Mouse (Mus musculus): ENCODE results near the gene Spaca1. TPM values are rescaled to one million over a fixed set of nuclear protein-coding genes. Genes with fewer than 3 reads are reported as not detected.
A peak's percentile ranks its signal among the peaks of the same experiment; 100 is the strongest.
"Not testable (repeated sequence)": the region's sequence is repeated elsewhere in the genome, so short reads cannot be mapped to it uniquely, and the experiment has no call there.

Spaca1 gene
- polyA plus RNA-seq (2014; fragmentation: Nextera tagmentation; extraction: Ambion mirVana), result 5.2 and 5.6 TPM in 2 replicates

GRCm38 (mm10) chr4:34049571-34050255 lies at the start of gene Spaca1:
Gene Spaca1 (minus strand): TSS chr4:34050191.
- Histone ChIP-seq H3K9me3 (ENCODE audit: control insufficient read depth, low read length) (peaks cover 4% of the 10 kb centered on the region; the same call in 1 of the 2 replicates), H3K36me3 (ENCODE audit: control insufficient read depth, insufficient read depth, low read length) (no peaks in the 10 kb centered on the region), H3K4me3 (ENCODE audit: low read depth, low read length) (peak within 1 kb of the TSS; percentile 33), H3K27ac (replicated peaks; ENCODE audit: low read depth, low read length) (no peak within 1 kb of the TSS), H3K4me1 (ENCODE audit: control insufficient read depth, insufficient read depth, low read length) (no peaks in the 10 kb centered on the region), H3K27me3 (replicated peaks; ENCODE audit: control insufficient read depth, insufficient read depth, low read length) (no peaks in the 10 kb centered on the region), H3K4me2 (ENCODE audit: low read depth, low read length) (peak within 1 kb of the TSS; percentile 61), H3K9ac (ENCODE audit: low read depth, low read length) (peak within 1 kb of the TSS; percentile 67)
- DNase-seq (ENCODE audit: low spot score), result peak; percentile 8
- 37% methylated on average over 40 of the region's 46 CpGs for WGBS
- ATAC-seq (ENCODE audit: low read depth), result no peak

DNA sequence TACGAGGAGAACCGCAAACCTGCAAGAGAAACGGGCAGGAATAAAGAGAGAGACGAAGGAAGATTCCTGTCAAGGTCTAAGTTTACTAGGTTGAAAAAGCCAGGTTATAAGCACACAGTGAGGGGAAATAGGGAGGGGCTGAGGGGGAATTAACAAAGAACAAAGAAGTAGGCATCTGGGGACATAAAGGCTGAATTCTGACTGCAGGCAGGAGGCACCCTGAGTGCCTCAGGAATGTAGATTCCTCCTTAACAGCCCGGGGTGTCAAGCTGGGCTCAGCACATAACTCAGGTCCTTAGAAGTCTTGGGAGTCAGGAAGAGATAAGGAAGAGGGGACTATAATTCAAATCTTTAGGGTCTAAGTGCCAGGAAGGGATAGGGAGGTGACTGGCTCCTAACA lies 37.3 kb upstream of the Spaca1 start:
- not testable (repeated sequence) for H3K27ac ChIP-seq (replicated peaks; ENCODE audit: low read depth, low read length); H3K4me2 ChIP-seq (ENCODE audit: low read depth, low read length); ATAC-seq (ENCODE audit: low read depth); H3K4me3 ChIP-seq (ENCODE audit: low read depth, low read length); H3K9me3 ChIP-seq (ENCODE audit: control insufficient read depth, low read length); H3K4me1 ChIP-seq (ENCODE audit: control insufficient read depth, insufficient read depth, low read length); DNase-seq (ENCODE audit: low spot score); H3K27me3 ChIP-seq (replicated peaks; ENCODE audit: control insufficient read depth, insufficient read depth, low read length); H3K36me3 ChIP-seq (ENCODE audit: control insufficient read depth, insufficient read depth, low read length); H3K9ac ChIP-seq (ENCODE audit: low read depth, low read length)
- 83% methylated on average over 5 of the region's 5 CpGs for WGBS

GRCm38 (mm10) chr4:34081064-34081463 lies 31.1 kb upstream of the Spaca1 start:
- Histone ChIP-seq H3K9ac (ENCODE audit: low read depth, low read length) (no peak overlapping the region), H3K27me3 (replicated peaks; ENCODE audit: control insufficient read depth, insufficient read depth, low read length) (no peaks in the 10 kb centered on the region), H3K4me3 (ENCODE audit: low read depth, low read length) (no peak overlapping the region), H3K27ac (replicated peaks; ENCODE audit: low read depth, low read length) (no peak overlapping the region), H3K36me3 (ENCODE audit: control insufficient read depth, insufficient read depth, low read length) (no peaks in the 10 kb centered on the region), H3K9me3 (ENCODE audit: control insufficient read depth, low read length) (no peaks in the 10 kb centered on the region), H3K4me2 (ENCODE audit: low read depth, low read length) (no peak overlapping the region), H3K4me1 (ENCODE audit: control insufficient read depth, insufficient read depth, low read length) (no peaks in the 10 kb centered on the region)
- ATAC-seq (ENCODE audit: low read depth), result no peak
- 72% methylated on average over 3 of the region's 3 CpGs for WGBS
- no peak for DNase-seq (ENCODE audit: low spot score)

GRCm38 (mm10) chr4:34069002-34069401 lies 19.0 kb upstream of the Spaca1 start:
- no peaks in the 10 kb centered on the region for H3K36me3 ChIP-seq (ENCODE audit: control insufficient read depth, insufficient read depth, low read length)
- no peak overlapping the region for H3K9ac ChIP-seq (ENCODE audit: low read depth, low read length)
- no peak overlapping the region for H3K27ac ChIP-seq (replicated peaks; ENCODE audit: low read depth, low read length)
- no peak for DNase-seq (ENCODE audit: low spot score)
- H3K4me1 ChIP-seq (ENCODE audit: control insufficient read depth, insufficient read depth, low read length), result no peaks in the 10 kb centered on the region
- no peak for ATAC-seq (ENCODE audit: low read depth)
- WGBS, result 70% methylated on average over 3 of the region's 5 CpGs
- no peaks in the 10 kb centered on the region for H3K27me3 ChIP-seq (replicated peaks; ENCODE audit: control insufficient read depth, insufficient read depth, low read length)
- H3K4me3 ChIP-seq (ENCODE audit: low read depth, low read length), result no peak overlapping the region
- no peaks in the 10 kb centered on the region for H3K9me3 ChIP-seq (ENCODE audit: control insufficient read depth, low read length)
- H3K4me2 ChIP-seq (ENCODE audit: low read depth, low read length), result no peak overlapping the region

DNA sequence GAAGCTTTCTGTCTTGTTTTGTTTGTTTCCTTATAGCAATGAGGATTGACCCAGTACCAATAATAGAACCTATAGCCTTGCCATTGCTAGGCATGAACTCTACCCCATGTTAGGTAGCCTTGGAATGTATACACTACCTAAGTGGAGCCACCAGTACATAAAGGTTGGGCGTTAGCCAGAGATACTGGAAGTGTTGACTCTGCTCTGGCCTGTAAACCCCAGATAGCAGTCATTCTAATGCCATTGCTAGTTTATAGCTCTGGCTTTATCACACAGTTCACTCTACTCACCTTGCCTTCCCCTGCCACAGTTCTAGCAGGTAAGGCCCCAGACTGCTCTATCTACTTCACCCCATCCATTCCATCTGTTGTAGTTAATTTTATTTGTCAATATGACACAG lies 8.3 kb upstream of the Spaca1 start:
- H3K27me3 ChIP-seq (replicated peaks; ENCODE audit: control insufficient read depth, insufficient read depth, low read length), result no peaks in the 10 kb centered on the region
- no peaks in the 10 kb centered on the region for H3K4me1 ChIP-seq (ENCODE audit: control insufficient read depth, insufficient read depth, low read length)
- H3K27ac ChIP-seq (replicated peaks; ENCODE audit: low read depth, low read length), result no peak overlapping the region
- 79% methylated on average over 1 of the region's 1 CpGs for WGBS
- H3K9me3 ChIP-seq (ENCODE audit: control insufficient read depth, low read length), result peaks cover 13% of the 10 kb centered on the region; the same call in 1 of the 2 replicates
- H3K36me3 ChIP-seq (ENCODE audit: control insufficient read depth, insufficient read depth, low read length), result no peaks in the 10 kb centered on the region
- H3K4me2 ChIP-seq (ENCODE audit: low read depth, low read length), result no peak overlapping the region
- DNase-seq (ENCODE audit: low spot score) (no peak), ATAC-seq (ENCODE audit: low read depth) (no peak)
- no peak overlapping the region for H3K4me3 ChIP-seq (ENCODE audit: low read depth, low read length)
- H3K9ac ChIP-seq (ENCODE audit: low read depth, low read length), result no peak overlapping the region

DNA sequence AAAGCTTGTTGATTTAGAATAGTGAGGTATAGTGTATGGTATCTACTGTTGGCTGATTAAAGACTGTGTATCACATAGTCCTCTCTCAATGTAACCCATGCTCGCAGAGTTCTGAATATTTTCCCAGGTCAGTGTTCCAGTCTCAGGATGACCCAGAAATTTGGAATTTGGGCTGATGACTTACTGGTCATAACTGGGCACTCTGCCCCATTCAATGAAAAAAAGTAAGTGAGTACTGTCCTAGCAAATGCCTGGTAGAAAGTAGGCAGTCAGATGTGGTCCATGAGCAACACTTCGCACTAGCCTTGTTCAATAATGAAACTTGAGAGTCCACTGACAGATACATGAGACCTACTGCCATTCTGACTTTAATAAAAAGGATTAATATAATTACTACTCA lies 23.2 kb downstream of the Spaca1 start:
- Histone ChIP-seq H3K4me2 (ENCODE audit: low read depth, low read length) (no peak overlapping the region), H3K27ac (replicated peaks; ENCODE audit: low read depth, low read length) (no peak overlapping the region), H3K36me3 (ENCODE audit: control insufficient read depth, insufficient read depth, low read length) (no peaks in the 10 kb centered on the region), H3K4me3 (ENCODE audit: low read depth, low read length) (no peak overlapping the region), H3K27me3 (replicated peaks; ENCODE audit: control insufficient read depth, insufficient read depth, low read length) (no peaks in the 10 kb centered on the region), H3K9ac (ENCODE audit: low read depth, low read length) (no peak overlapping the region), H3K4me1 (ENCODE audit: control insufficient read depth, insufficient read depth, low read length) (no peaks in the 10 kb centered on the region), H3K9me3 (ENCODE audit: control insufficient read depth, low read length) (no peaks in the 10 kb centered on the region)
- 93% methylated on average over 2 of the region's 2 CpGs for WGBS
- no peak for ATAC-seq (ENCODE audit: low read depth)
- no peak for DNase-seq (ENCODE audit: low spot score)

GRCm38 (mm10) chr4:34021456-34021855 lies 28.5 kb downstream of the Spaca1 start:
- H3K9ac ChIP-seq (ENCODE audit: low read depth, low read length), result no peak overlapping the region
- H3K9me3 ChIP-seq (ENCODE audit: control insufficient read depth, low read length), result no peaks in the 10 kb centered on the region
- ATAC-seq (ENCODE audit: low read depth), result no peak
- H3K4me2 ChIP-seq (ENCODE audit: low read depth, low read length), result no peak overlapping the region
- H3K36me3 ChIP-seq (ENCODE audit: control insufficient read depth, insufficient read depth, low read length), result no peaks in the 10 kb centered on the region
- 21% methylated on average over 2 of the region's 2 CpGs for WGBS
- no peak overlapping the region for H3K27ac ChIP-seq (replicated peaks; ENCODE audit: low read depth, low read length)
- H3K4me3 ChIP-seq (ENCODE audit: low read depth, low read length), result no peak overlapping the region
- DNase-seq (ENCODE audit: low spot score), result peak; percentile 56
- H3K27me3 ChIP-seq (replicated peaks; ENCODE audit: control insufficient read depth, insufficient read depth, low read length), result no peaks in the 10 kb centered on the region
- no peaks in the 10 kb centered on the region for H3K4me1 ChIP-seq (ENCODE audit: control insufficient read depth, insufficient read depth, low read length)

GRCm38 (mm10) chr4:33996382-33996781 lies 53.6 kb downstream of the Spaca1 start:
- no peak overlapping the region for H3K9ac ChIP-seq (ENCODE audit: low read depth, low read length)
- H3K4me3 ChIP-seq (ENCODE audit: low read depth, low read length), result no peak overlapping the region
- H3K9me3 ChIP-seq (ENCODE audit: control insufficient read depth, low read length), result no peaks in the 10 kb centered on the region
- no peak overlapping the region for H3K27ac ChIP-seq (replicated peaks; ENCODE audit: low read depth, low read length)
- ATAC-seq (ENCODE audit: low read depth), result no peak
- 0 out of 2 replicates have a peak, but pooled peaks cover 4% of the 10 kb centered on the region for H3K4me1 ChIP-seq (ENCODE audit: control insufficient read depth, insufficient read depth, low read length)
- no peaks in the 10 kb centered on the region for H3K27me3 ChIP-seq (replicated peaks; ENCODE audit: control insufficient read depth, insufficient read depth, low read length)
- no peak overlapping the region for H3K4me2 ChIP-seq (ENCODE audit: low read depth, low read length)
- no peak for DNase-seq (ENCODE audit: low spot score)
- no peaks in the 10 kb centered on the region for H3K36me3 ChIP-seq (ENCODE audit: control insufficient read depth, insufficient read depth, low read length)

DNA sequence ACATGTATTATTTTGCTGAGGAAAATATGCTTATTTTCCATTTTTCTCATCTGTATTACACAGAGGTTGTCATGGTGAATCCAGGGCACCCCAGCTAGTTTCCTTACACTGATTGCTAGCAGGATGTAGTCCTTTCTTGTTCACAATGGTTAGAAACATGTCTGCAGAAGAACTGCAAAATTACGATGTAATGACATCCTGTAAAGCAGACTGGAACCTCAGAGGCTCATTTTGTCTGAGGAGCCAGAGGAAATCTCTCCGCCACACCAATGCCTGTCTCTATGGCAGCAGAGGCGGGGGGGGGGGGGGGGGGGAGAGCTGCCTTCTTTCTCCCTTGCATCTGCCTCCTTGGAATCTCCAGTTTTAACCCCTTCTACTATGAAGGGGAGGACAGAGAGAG lies 57.3 kb downstream of the Spaca1 start:
- 0 out of 2 replicates have a peak, but pooled peaks cover 4% of the 10 kb centered on the region for H3K4me1 ChIP-seq (ENCODE audit: control insufficient read depth, insufficient read depth, low read length)
- no peak overlapping the region for H3K9ac ChIP-seq (ENCODE audit: low read depth, low read length)
- 31% methylated on average over 3 of the region's 3 CpGs for WGBS
- no peaks in the 10 kb centered on the region for H3K9me3 ChIP-seq (ENCODE audit: control insufficient read depth, low read length)
- H3K4me3 ChIP-seq (ENCODE audit: low read depth, low read length), result no peak overlapping the region
- H3K36me3 ChIP-seq (ENCODE audit: control insufficient read depth, insufficient read depth, low read length), result no peaks in the 10 kb centered on the region
- DNase-seq (ENCODE audit: low spot score) (peak; percentile 9), ATAC-seq (ENCODE audit: low read depth) (no peak)
- no peak overlapping the region for H3K4me2 ChIP-seq (ENCODE audit: low read depth, low read length)
- no peak overlapping the region for H3K27ac ChIP-seq (replicated peaks; ENCODE audit: low read depth, low read length)
- H3K27me3 ChIP-seq (replicated peaks; ENCODE audit: control insufficient read depth, insufficient read depth, low read length), result no peaks in the 10 kb centered on the region

Measured in embryonic facial prominence, embryonic 14.5 days (tissue).